Mouse (Mus musculus) lung, adult 2 months (tissue): ENCODE measurements around the gene Miip.

Source experiments
- CTCF ChIP-seq: fragments of 200-500 bp; IDR thresholded peaks from 2 replicates; pipeline ENCODE4 v1.5.1; 2011; ENCODE audit warnings: mild to moderate bottlenecking, low read length, control low read depth; ENCODE audit not compliant: insufficient read depth
- POLR2A ChIP-seq: fragments of 200-500 bp; IDR thresholded peaks from 2 replicates; pipeline ENCODE4 v1.6.1; 2011; ENCODE audit warnings: low read depth, mild to moderate bottlenecking, control low read depth, low read length, borderline replicate concordance; ENCODE audit errors: extremely low read depth

DNA sequence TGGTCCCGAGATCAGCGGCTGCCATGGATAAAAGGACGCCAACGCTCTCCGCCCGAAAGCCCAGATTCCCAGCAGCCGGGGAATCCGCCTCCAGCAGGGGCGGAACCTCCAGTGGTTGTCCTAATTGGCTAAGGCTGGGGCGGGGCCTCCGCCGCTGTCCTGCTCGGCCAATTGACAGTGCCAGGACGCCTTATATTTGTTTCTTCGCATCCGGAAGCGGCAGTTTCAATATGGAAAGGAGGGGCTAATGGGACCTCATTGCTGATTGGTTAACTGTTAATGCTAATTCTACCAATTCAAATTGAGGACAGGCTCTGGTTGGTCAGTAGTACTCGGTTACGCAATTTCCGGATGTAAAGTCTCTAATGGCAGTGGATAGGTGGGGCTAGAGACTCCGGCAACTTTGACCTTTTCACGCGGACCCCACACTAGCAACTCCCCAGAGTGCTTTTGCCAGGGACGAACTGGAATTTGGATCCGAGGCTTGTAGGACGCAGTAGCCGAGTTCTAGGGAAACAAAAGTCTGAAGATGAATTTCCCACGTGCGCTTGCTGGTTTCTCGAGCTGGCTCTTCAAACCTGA is at the start of gene Miip, which contains the start of gene Fv1:
- no peak for TF ChIP-seq CTCF
- TF ChIP-seq POLR2A, result peak; percentile 76; the same call in 1 of the 2 replicates
